Mouse (Mus musculus) activated CD4-positive, CD25-positive, alpha-beta regulatory T cell (primary cell): ENCODE measurements around the gene Dmrta2. TPM values are rescaled to one million over a fixed set of nuclear protein-coding genes. Genes with fewer than 3 reads are reported as not detected.

ENCODE experiments used
- polyA plus RNA-seq, 2 experiments: library from polyadenylated mRNA; unstranded; fragments of 100-300 nt; shearing (Covaris generic); gene quantifications; one replicate each; pipeline ENCODE4 v1.2.1; 2017

Dmrta2 gene
- polyA plus RNA-seq, result not detected

GRCm38 (mm10) chr4:109977148-109978067, at the start of gene Dmrta2:
Gene Dmrta2, plus strand, starts transcription at chr4:109978053.

